Comparison of ENCODE assay signal across 14 mouse cellular contexts in genomic region chr10:21884534-21884933, GRCm38 (mm10). TPM values are rescaled to one million over a fixed set of nuclear protein-coding genes. Genes with fewer than 3 reads are reported as not detected.
DNase-seq lines count a peak whose midpoint lies in the region; ATAC-seq lines count a peak whose summit lies in the region.
"Had no signal": no experiment of that assay in that cellular context is flagged by ENCODE, and none has a peak within 500 bp of the region (broad histone marks: within the 10 kb centered on the region; RNA-seq: fewer than 3 reads in every experiment).

No protein-coding gene starts in this region.

- H3K27me3 ChIP-seq in neural tube, embryonic 12.5 days (replicated peaks): no peaks in the 10 kb centered on the region
- H3K27me3 ChIP-seq in hindbrain, embryonic 15.5 days: no peaks in the 10 kb centered on the region
- H3K27me3 ChIP-seq in neural tube, embryonic 14.5 days (ENCODE audit: control insufficient read depth, insufficient read depth, low read length): no peaks in the 10 kb centered on the region
- peaks cover 24% of the 10 kb centered on the region for H3K27me3 ChIP-seq in heart, embryonic 12.5 days (replicated peaks)

- no peak overlapping the region for H3K27ac ChIP-seq in neural tube, embryonic 12.5 days
- H3K27ac ChIP-seq in hindbrain, embryonic 15.5 days (replicated peaks): no peak overlapping the region
- no peak overlapping the region for H3K27ac ChIP-seq in neural tube, embryonic 14.5 days (ENCODE audit: low read depth, low read length)
- H3K27ac ChIP-seq in heart, embryonic 12.5 days (ENCODE audit: poor library complexity, severe bottlenecking): no peak overlapping the region
- H3K27ac ChIP-seq: liver, embryonic 12.5 days; stomach, embryonic 15.5 days had no signal

- no peak overlapping the region for H3K4me3 ChIP-seq in neural tube, embryonic 12.5 days
- peak overlapping the region; percentile 57 for H3K4me3 ChIP-seq in hindbrain, embryonic 15.5 days
- peak overlapping the region; percentile 52 for H3K4me3 ChIP-seq in neural tube, embryonic 14.5 days (ENCODE audit: low read depth, low read length)
- no peak overlapping the region for H3K4me3 ChIP-seq in heart, embryonic 12.5 days
- H3K4me3 ChIP-seq: liver, embryonic 12.5 days; stomach, embryonic 15.5 days had no signal

- peak; percentile 27 for DNase-seq in embryo, embryonic 10.5 days (ENCODE audit: low spot score)
- DNase-seq in embryo, embryonic 10 days (ENCODE audit: low spot score): no peak
- no peak for DNase-seq in neural tube, embryonic 10.5 days (ENCODE audit: extremely low spot score, low spot score)
- DNase-seq in right cerebral cortex, postnatal 4 days: no peak
- DNase-seq: B cell, adult 2 months; cerebellum, adult 8-10 months; thymus, postnatal 4 days had no signal

- 45% methylated on average over 3 of the region's 3 CpGs for WGBS in neural tube, embryonic 12.5 days
- WGBS in hindbrain, embryonic 15.5 days: 39% methylated on average over 3 of the region's 3 CpGs
- WGBS in neural tube, embryonic 14.5 days: 26% methylated on average over 3 of the region's 3 CpGs
- WGBS in heart, embryonic 12.5 days: 76% methylated on average over 3 of the region's 3 CpGs

- ATAC-seq in neural tube, embryonic 12.5 days (ENCODE audit: low FRiP score, low read depth): no peak
- no peak for ATAC-seq in hindbrain, embryonic 15.5 days (ENCODE audit: low FRiP score, low read depth)
- ATAC-seq in neural tube, embryonic 14.5 days (ENCODE audit: low read depth): no peak
- ATAC-seq in heart, embryonic 12.5 days (ENCODE audit: insufficient number of reproducible peaks, low FRiP score): no peak
- ATAC-seq: liver, embryonic 12.5 days; lung, postnatal 0 days had no signal

- no peaks in the 10 kb centered on the region for H3K9me3 ChIP-seq in neural tube, embryonic 12.5 days
- no peaks in the 10 kb centered on the region for H3K9me3 ChIP-seq in hindbrain, embryonic 15.5 days
- H3K9me3 ChIP-seq in neural tube, embryonic 14.5 days (ENCODE audit: control insufficient read depth, low read length): no peaks in the 10 kb centered on the region
- 0 out of 2 replicates have a peak, but pooled peaks cover 3% of the 10 kb centered on the region for H3K9me3 ChIP-seq in heart, embryonic 12.5 days (replicated peaks)
- H3K9me3 ChIP-seq: liver, embryonic 12.5 days; stomach, embryonic 15.5 days had no signal

- no peak overlapping the region for H3K9ac ChIP-seq in neural tube, embryonic 12.5 days
- H3K9ac ChIP-seq in hindbrain, embryonic 15.5 days: peak overlapping the region; percentile 23
- H3K9ac ChIP-seq in neural tube, embryonic 14.5 days (replicated peaks; ENCODE audit: low read depth, low read length): no peak overlapping the region; the same call in 1 of the 2 replicates
- H3K9ac ChIP-seq in heart, embryonic 12.5 days: no peak overlapping the region
- H3K9ac ChIP-seq: liver, embryonic 12.5 days; stomach, embryonic 15.5 days had no signal

- H3K36me3 ChIP-seq in neural tube, embryonic 12.5 days: no peaks in the 10 kb centered on the region
- H3K36me3 ChIP-seq in hindbrain, embryonic 15.5 days: no peaks in the 10 kb centered on the region
- H3K36me3 ChIP-seq in neural tube, embryonic 14.5 days (ENCODE audit: control insufficient read depth, insufficient read depth, low read length): no peaks in the 10 kb centered on the region
- no peaks in the 10 kb centered on the region for H3K36me3 ChIP-seq in heart, embryonic 12.5 days
- H3K36me3 ChIP-seq: liver, embryonic 12.5 days; stomach, embryonic 15.5 days had no signal

- peak overlapping the region; percentile 74 for H3K4me2 ChIP-seq in neural tube, embryonic 12.5 days (replicated peaks)
- peak overlapping the region; percentile 58 for H3K4me2 ChIP-seq in hindbrain, embryonic 15.5 days
- peak overlapping the region; percentile 63 for H3K4me2 ChIP-seq in neural tube, embryonic 14.5 days (ENCODE audit: low read depth, low read length)
- H3K4me2 ChIP-seq in heart, embryonic 12.5 days: no peak overlapping the region
- H3K4me2 ChIP-seq: liver, embryonic 12.5 days; stomach, embryonic 15.5 days had no signal

- H3K4me1 ChIP-seq in neural tube, embryonic 12.5 days: peaks cover 16% of the 10 kb centered on the region
- peaks cover 31% of the 10 kb centered on the region for H3K4me1 ChIP-seq in hindbrain, embryonic 15.5 days (replicated peaks)
- peaks cover 5% of the 10 kb centered on the region; the same call in 1 of the 2 replicates for H3K4me1 ChIP-seq in neural tube, embryonic 14.5 days (ENCODE audit: control insufficient read depth, insufficient read depth, low read length)
- peaks cover 17% of the 10 kb centered on the region for H3K4me1 ChIP-seq in heart, embryonic 12.5 days (replicated peaks)

RNA-seq across cellular contexts. Expression of gene Sgk1, which starts 2.5 kb away (rescaled TPM):
- polyA plus RNA-seq in neural tube, embryonic 12.5 days (2016; fragmentation: Nextera tagmentation; extraction: Ambion mirVana): 24.6 and 28.9 TPM in 2 replicates
- 36.6 and 41.5 TPM in 2 replicates for polyA plus RNA-seq in hindbrain, embryonic 15.5 days (2015; fragmentation: Nextera tagmentation; extraction: Ambion mirVana)
- 32.6 and 37.9 TPM in 2 replicates for polyA plus RNA-seq in neural tube, embryonic 14.5 days (2014; fragmentation: Nextera tagmentation; extraction: Ambion mirVana)
- 24.3 and 26.0 TPM in 2 replicates for polyA plus RNA-seq in heart, embryonic 12.5 days (2016; fragmentation: Nextera tagmentation; extraction: Ambion mirVana)

Comparison
In these comparisons a context has a peak if more than half of its experiments do, and no peak if none do; other contexts are left out.
1. H3K4me3 ChIP-seq: peak in hindbrain, embryonic 15.5 days (single experiment) and neural tube, embryonic 14.5 days (single experiment); none in neural tube, embryonic 12.5 days (single experiment) and heart, embryonic 12.5 days (single experiment).